Mouse (Mus musculus) olfactory bulb, adult 2 months (tissue): ENCODE measurements around the gene Llgl2. TPM values are rescaled to one million over a fixed set of nuclear protein-coding genes. Genes with fewer than 3 reads are reported as not detected.

Source experiments
- H3K27ac ChIP-seq: fragments of 200-500 bp; 2 replicates; pipeline ENCODE4 v1.5.1; 2012; ENCODE audit warnings: low read depth, low read length; ENCODE audit not compliant: insufficient read depth
- H3K4me1 ChIP-seq: fragments of 200-500 bp; 2 replicates; pipeline ENCODE4 v1.6.1; 2012; ENCODE audit warnings: low read length; ENCODE audit not compliant: control insufficient read depth, insufficient read depth
- H3K4me3 ChIP-seq: fragments of 200-500 bp; 2 replicates; pipeline ENCODE4 v1.5.1; 2012; ENCODE audit warnings: mild to moderate bottlenecking, low read depth, low read length, moderate library complexity; ENCODE audit not compliant: insufficient read depth
- CTCF ChIP-seq: fragments of 200-500 bp; IDR thresholded peaks from 2 replicates; pipeline ENCODE4 v1.5.1; 2012; ENCODE audit warnings: low read depth, mild to moderate bottlenecking, low read length, moderate library complexity; ENCODE audit not compliant: insufficient read depth
- POLR2A ChIP-seq: fragments of 200-500 bp; IDR thresholded peaks from 2 replicates; pipeline ENCODE4 v1.6.1; 2012; ENCODE audit warnings: mild to moderate bottlenecking, low read depth, low read length, moderate library complexity; ENCODE audit not compliant: insufficient read depth
- WGBS: fragments of 180-500 bp; shearing (Covaris S2); methylation state at CpG from one replicate; pipeline ENCODE4 v1.1.7; 2018; 5-methylcytosine and 5-hydroxymethylcytosine counted together
- polyA plus RNA-seq: library from polyadenylated mRNA; stranded (reverse); fragments of >200 nt; gene quantifications from 2 replicates; pipeline ENCODE4 v1.2.4, GENCODE M21; 2012; ENCODE audit warnings: low replicate concordance; ENCODE audit not compliant: missing spikeins, insufficient read depth, insufficient read length

Gene Llgl2
- not detected in 2 replicates for polyA plus RNA-seq

GRCm38 (mm10) chr11:115823774-115824740, at the start of gene Llgl2:
Gene Llgl2, plus strand, starts transcription at chr11:115824049.
- peaks cover 18% of the 10 kb centered on the region for H3K4me1 ChIP-seq
- WGBS: under 1% methylated on average over 87 of the region's 87 CpGs
- TF ChIP-seq POLR2A (no peak), CTCF (no peak)

GRCm38 (mm10) chr11:115774653-115775052, 49.2 kb upstream of the Llgl2 start:
- TF ChIP-seq POLR2A (no peak), CTCF (no peak)
- peaks cover 27% of the 10 kb centered on the region for H3K4me1 ChIP-seq
- no peak overlapping the region for H3K27ac ChIP-seq
- no peak overlapping the region for H3K4me3 ChIP-seq
- WGBS: 87% methylated on average over 4 of the region's 4 CpGs

More at GRCm38 (mm10) chr11:115823774-115824740, at the start of gene Llgl2:
- peak within 1 kb of the TSS; percentile 64 for H3K4me3 ChIP-seq
- H3K27ac ChIP-seq: no peak within 1 kb of the TSS

GRCm38 (mm10) chr11:115775821-115776665, 47.8 kb upstream of the Llgl2 start:
- Histone ChIP-seq H3K4me1 (peaks cover 34% of the 10 kb centered on the region), H3K4me3 (no peak overlapping the region), H3K27ac (no peak overlapping the region)
- TF ChIP-seq POLR2A: no peak
- no peak for TF ChIP-seq CTCF
- WGBS: 63% methylated on average over 18 of the region's 18 CpGs

GRCm38 (mm10) chr11:115776954-115777353, 46.9 kb upstream of the Llgl2 start:
- Histone ChIP-seq H3K4me1 (peaks cover 41% of the 10 kb centered on the region), H3K4me3 (no peak overlapping the region), H3K27ac (no peak overlapping the region)
- 76% methylated on average over 9 of the region's 9 CpGs for WGBS
- TF ChIP-seq CTCF (no peak), POLR2A (no peak)

GRCm38 (mm10) chr11:115777487-115778335, 46.1 kb upstream of the Llgl2 start:
- H3K4me1 ChIP-seq: peaks cover 44% of the 10 kb centered on the region
- TF ChIP-seq POLR2A (no peak), CTCF (no peak)
- H3K4me3 ChIP-seq: no peak overlapping the region
- WGBS: 92% methylated on average over 17 of the region's 17 CpGs
- H3K27ac ChIP-seq: no peak overlapping the region

GRCm38 (mm10) chr11:115779038-115779571, 44.7 kb upstream of the Llgl2 start:
- Histone ChIP-seq H3K4me1 (peaks cover 51% of the 10 kb centered on the region), H3K4me3 (no peak overlapping the region), H3K27ac (peak overlapping the region; percentile 10; the same call in 1 of the 2 replicates)
- TF ChIP-seq POLR2A: no peak
- no peak for TF ChIP-seq CTCF
- 30% methylated on average over 9 of the region's 9 CpGs for WGBS

GRCm38 (mm10) chr11:115780141-115781070, 43.4 kb upstream of the Llgl2 start:
- Histone ChIP-seq H3K27ac (peak overlapping the region; percentile 34), H3K4me1 (peaks cover 49% of the 10 kb centered on the region), H3K4me3 (peak overlapping the region; percentile 39)
- 13% methylated on average over 20 of the region's 20 CpGs for WGBS
- TF ChIP-seq POLR2A (no peak), CTCF (no peak)
